Mouse (Mus musculus): ENCODE data around the gene Sugct. TPM values are rescaled to one million over a fixed set of nuclear protein-coding genes. Genes with fewer than 3 reads are reported as not detected.
"Not testable (repeated sequence)": the region's sequence is repeated elsewhere in the genome, so short reads cannot be mapped to it uniquely, and the experiment has no call there.

The Sugct gene
- polyA plus RNA-seq, 1 experiment from 2014 or later, result 2.7 TPM

DNA sequence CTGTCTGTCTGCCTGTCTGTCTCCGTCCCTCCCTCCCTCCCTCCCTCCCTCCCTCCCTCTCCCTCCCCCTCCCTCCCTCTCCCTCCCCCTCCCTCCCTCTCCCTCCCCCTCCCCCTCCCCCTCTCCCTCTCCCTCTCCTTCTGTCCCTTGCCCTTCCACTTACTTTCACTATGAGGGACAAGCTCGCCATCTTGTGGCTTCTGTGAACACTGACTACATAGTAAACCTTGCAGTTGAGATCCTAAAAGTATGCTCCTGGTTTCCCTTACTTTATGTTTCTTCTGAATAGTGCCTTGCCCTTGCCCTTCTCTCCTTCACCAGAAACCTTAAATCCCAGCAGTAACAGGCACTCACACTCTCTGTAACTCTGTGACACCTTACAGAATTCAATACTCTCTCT, 113.7 kb downstream of the Sugct start:
- no peak overlapping the region for H3K4me2 ChIP-seq (ENCODE audit: low read depth)
- DNase-seq (ENCODE audit: low spot score) (peak; percentile 20), ATAC-seq (ENCODE audit: insufficient read depth, low FRiP score, low TSS enrichment) (no peak)
- H3K9me3 ChIP-seq (ENCODE audit: control insufficient read depth, low read length), result no peaks in the 10 kb centered on the region
- no peaks in the 10 kb centered on the region for H3K27me3 ChIP-seq (ENCODE audit: control insufficient read depth, insufficient read depth, low read length)
- H3K4me1 ChIP-seq (ENCODE audit: control insufficient read depth, insufficient read depth, low read length), result no peaks in the 10 kb centered on the region
- H3K27ac ChIP-seq (ENCODE audit: low read depth, low read length), result no peak overlapping the region
- H3K4me3 ChIP-seq (ENCODE audit: low read depth, low read length), result no peak overlapping the region
- H3K36me3 ChIP-seq (ENCODE audit: control insufficient read depth, insufficient read depth, low read length), result no peaks in the 10 kb centered on the region
- H3K9ac ChIP-seq (ENCODE audit: low read length), result no peak overlapping the region
- 4% methylated on average over 2 of the region's 2 CpGs for WGBS

DNA sequence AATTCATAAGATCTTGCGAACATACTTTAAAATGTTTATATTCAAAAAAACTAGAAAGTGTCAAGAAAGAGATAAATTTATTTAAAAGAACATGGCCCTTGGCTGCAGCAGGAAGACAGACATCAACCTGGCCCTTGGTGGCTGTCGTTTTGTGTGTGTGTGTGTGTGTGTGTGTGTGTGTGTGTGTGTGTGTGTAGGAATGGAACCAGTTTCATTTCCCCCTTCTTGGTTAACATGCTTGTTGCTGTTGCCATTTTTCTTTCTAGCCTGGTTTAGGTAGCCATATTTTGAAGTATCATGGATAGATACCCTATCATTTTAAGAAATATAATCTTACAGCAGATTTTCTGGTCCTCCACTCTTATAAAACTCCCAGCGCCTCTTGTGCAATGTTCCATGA, 136.0 kb downstream of the Sugct start:
- Histone ChIP-seq H3K4me3 (ENCODE audit: low read depth, low read length) (no peak overlapping the region), H3K36me3 (ENCODE audit: control insufficient read depth, insufficient read depth, low read length) (no peaks in the 10 kb centered on the region), H3K4me1 (ENCODE audit: control insufficient read depth, insufficient read depth, low read length) (no peaks in the 10 kb centered on the region), H3K9me3 (ENCODE audit: control insufficient read depth, low read length) (no peaks in the 10 kb centered on the region), H3K27ac (ENCODE audit: low read depth, low read length) (no peak overlapping the region), H3K4me2 (ENCODE audit: low read depth) (no peak overlapping the region), H3K9ac (ENCODE audit: low read length) (no peak overlapping the region), H3K27me3 (ENCODE audit: control insufficient read depth, insufficient read depth, low read length) (no peaks in the 10 kb centered on the region)
- DNase-seq (ENCODE audit: low spot score) (no peak), ATAC-seq (ENCODE audit: insufficient read depth, low FRiP score, low TSS enrichment) (no peak)
- WGBS, result 97% methylated on average over 3 of the region's 3 CpGs

DNA sequence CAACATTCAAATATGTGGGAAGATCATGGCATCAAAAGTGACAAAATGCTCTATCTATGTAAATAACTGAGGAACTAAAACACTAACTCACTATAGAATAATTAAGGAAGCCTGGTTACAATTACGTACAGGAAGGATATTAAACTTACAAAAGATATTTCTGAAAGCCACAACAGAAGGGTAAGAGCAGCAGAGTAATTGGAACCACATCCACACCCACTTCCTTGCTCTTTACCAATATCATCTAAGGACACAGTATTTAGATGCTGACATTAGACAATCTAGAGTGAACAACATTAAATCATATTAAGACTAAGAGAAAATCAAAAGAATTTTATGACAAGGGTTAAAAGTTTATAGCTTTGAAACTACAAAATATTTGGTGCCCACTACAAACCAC, 159.0 kb downstream of the Sugct start:
- ATAC-seq (ENCODE audit: insufficient read depth, low FRiP score, low TSS enrichment) (no peak), DNase-seq (ENCODE audit: low spot score) (no peak)
- no peak overlapping the region for H3K9ac ChIP-seq (ENCODE audit: low read length)
- no peak overlapping the region for H3K4me3 ChIP-seq (ENCODE audit: low read depth, low read length)
- WGBS, result 85% methylated on average over 1 of the region's 1 CpGs
- H3K27ac ChIP-seq (ENCODE audit: low read depth, low read length), result no peak overlapping the region
- H3K27me3 ChIP-seq (ENCODE audit: control insufficient read depth, insufficient read depth, low read length), result no peaks in the 10 kb centered on the region
- no peak overlapping the region for H3K4me2 ChIP-seq (ENCODE audit: low read depth)
- H3K9me3 ChIP-seq (ENCODE audit: control insufficient read depth, low read length), result no peaks in the 10 kb centered on the region
- no peaks in the 10 kb centered on the region for H3K36me3 ChIP-seq (ENCODE audit: control insufficient read depth, insufficient read depth, low read length)
- no peaks in the 10 kb centered on the region for H3K4me1 ChIP-seq (ENCODE audit: control insufficient read depth, insufficient read depth, low read length)

DNA sequence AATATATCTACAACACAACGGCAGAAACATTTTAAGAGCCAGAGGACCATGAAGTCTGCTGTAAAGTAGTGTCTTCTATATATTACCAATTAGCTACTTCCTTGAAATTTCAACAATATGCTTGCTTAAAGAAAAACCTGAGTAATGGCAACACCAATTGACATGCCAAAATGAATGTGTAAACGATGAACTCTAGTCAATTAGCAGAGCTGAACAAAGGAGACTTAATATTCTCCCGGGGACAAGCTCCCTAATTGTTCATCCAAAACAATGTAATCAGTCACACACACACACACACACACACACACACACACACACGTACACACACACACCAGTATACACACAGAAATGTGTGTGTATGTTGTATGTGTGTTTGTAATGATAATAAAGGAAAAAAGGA, 160.5 kb downstream of the Sugct start:
- no peaks in the 10 kb centered on the region for H3K9me3 ChIP-seq (ENCODE audit: control insufficient read depth, low read length)
- H3K9ac ChIP-seq (ENCODE audit: low read length), result no peak overlapping the region
- DNase-seq (ENCODE audit: low spot score) (no peak), ATAC-seq (ENCODE audit: insufficient read depth, low FRiP score, low TSS enrichment) (no peak)
- no peaks in the 10 kb centered on the region for H3K36me3 ChIP-seq (ENCODE audit: control insufficient read depth, insufficient read depth, low read length)
- H3K4me2 ChIP-seq (ENCODE audit: low read depth), result no peak overlapping the region
- no peak overlapping the region for H3K4me3 ChIP-seq (ENCODE audit: low read depth, low read length)
- H3K27me3 ChIP-seq (ENCODE audit: control insufficient read depth, insufficient read depth, low read length), result no peaks in the 10 kb centered on the region
- no peak overlapping the region for H3K27ac ChIP-seq (ENCODE audit: low read depth, low read length)
- 71% methylated on average over 4 of the region's 4 CpGs for WGBS
- H3K4me1 ChIP-seq (ENCODE audit: control insufficient read depth, insufficient read depth, low read length), result no peaks in the 10 kb centered on the region

DNA sequence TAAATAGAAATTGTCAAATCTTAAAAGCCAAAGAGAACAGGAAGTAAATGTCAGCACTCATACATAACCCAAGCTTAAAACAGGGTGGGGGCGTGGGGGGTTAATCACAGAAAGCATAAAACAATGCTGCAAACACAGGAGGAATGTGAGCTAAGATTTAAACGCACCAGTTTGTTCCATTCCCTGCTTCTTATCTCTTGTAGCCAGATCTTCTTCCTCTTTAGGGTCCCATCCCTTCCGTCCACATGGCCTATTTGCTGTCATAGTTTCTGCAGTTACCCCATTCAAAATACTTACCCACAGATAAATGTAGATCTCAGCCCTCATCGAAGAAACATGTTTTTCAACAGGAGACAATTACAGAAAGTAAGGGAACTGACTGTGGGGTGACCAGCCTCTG, 160.9 kb downstream of the Sugct start:
- no peak overlapping the region for H3K9ac ChIP-seq (ENCODE audit: low read length)
- no peaks in the 10 kb centered on the region for H3K4me1 ChIP-seq (ENCODE audit: control insufficient read depth, insufficient read depth, low read length)
- no peak for ATAC-seq (ENCODE audit: insufficient read depth, low FRiP score, low TSS enrichment)
- no peaks in the 10 kb centered on the region for H3K27me3 ChIP-seq (ENCODE audit: control insufficient read depth, insufficient read depth, low read length)
- H3K9me3 ChIP-seq (ENCODE audit: control insufficient read depth, low read length), result no peaks in the 10 kb centered on the region
- H3K36me3 ChIP-seq (ENCODE audit: control insufficient read depth, insufficient read depth, low read length), result no peaks in the 10 kb centered on the region
- 77% methylated on average over 4 of the region's 4 CpGs for WGBS
- no peak for DNase-seq (ENCODE audit: low spot score)
- no peak overlapping the region for H3K4me3 ChIP-seq (ENCODE audit: low read depth, low read length)
- H3K4me2 ChIP-seq (ENCODE audit: low read depth), result no peak overlapping the region
- no peak overlapping the region for H3K27ac ChIP-seq (ENCODE audit: low read depth, low read length)

- no peak overlapping the region for H3K4me2 ChIP-seq (ENCODE audit: low read depth)
- H3K27ac ChIP-seq (ENCODE audit: low read depth, low read length), result no peak overlapping the region
- H3K36me3 ChIP-seq (ENCODE audit: control insufficient read depth, insufficient read depth, low read length), result no peaks in the 10 kb centered on the region
- 77% methylated on average over 4 of the region's 4 CpGs for WGBS
- no peak for DNase-seq (ENCODE audit: low spot score)
- H3K9ac ChIP-seq (ENCODE audit: low read length), result no peak overlapping the region
- no peak for ATAC-seq (ENCODE audit: insufficient read depth, low FRiP score, low TSS enrichment)
- H3K4me1 ChIP-seq (ENCODE audit: control insufficient read depth, insufficient read depth, low read length), result no peaks in the 10 kb centered on the region
- no peaks in the 10 kb centered on the region for H3K27me3 ChIP-seq (ENCODE audit: control insufficient read depth, insufficient read depth, low read length)
- H3K4me3 ChIP-seq (ENCODE audit: low read depth, low read length), result no peak overlapping the region
- H3K9me3 ChIP-seq (ENCODE audit: control insufficient read depth, low read length), result no peaks in the 10 kb centered on the region
Measured at GRCm38 (mm10) chr13:17511184-17511778, 184.1 kb downstream of the Sugct start.

- WGBS, result 61% methylated on average over 1 of the region's 1 CpGs
- Histone ChIP-seq H3K27me3 (ENCODE audit: control insufficient read depth, insufficient read depth, low read length) (no peaks in the 10 kb centered on the region), H3K9ac (ENCODE audit: low read length) (no peak overlapping the region), H3K36me3 (ENCODE audit: control insufficient read depth, insufficient read depth, low read length) (no peaks in the 10 kb centered on the region), H3K4me3 (ENCODE audit: low read depth, low read length) (no peak overlapping the region), H3K9me3 (ENCODE audit: control insufficient read depth, low read length) (no peaks in the 10 kb centered on the region), H3K4me2 (ENCODE audit: low read depth) (no peak overlapping the region), H3K27ac (ENCODE audit: low read depth, low read length) (no peak overlapping the region), H3K4me1 (ENCODE audit: control insufficient read depth, insufficient read depth, low read length) (no peaks in the 10 kb centered on the region)
- no peak for DNase-seq (ENCODE audit: low spot score)
- ATAC-seq (ENCODE audit: insufficient read depth, low FRiP score, low TSS enrichment), result no peak
Measured at GRCm38 (mm10) chr13:17494936-17495335, 200.4 kb downstream of the Sugct start.

DNA sequence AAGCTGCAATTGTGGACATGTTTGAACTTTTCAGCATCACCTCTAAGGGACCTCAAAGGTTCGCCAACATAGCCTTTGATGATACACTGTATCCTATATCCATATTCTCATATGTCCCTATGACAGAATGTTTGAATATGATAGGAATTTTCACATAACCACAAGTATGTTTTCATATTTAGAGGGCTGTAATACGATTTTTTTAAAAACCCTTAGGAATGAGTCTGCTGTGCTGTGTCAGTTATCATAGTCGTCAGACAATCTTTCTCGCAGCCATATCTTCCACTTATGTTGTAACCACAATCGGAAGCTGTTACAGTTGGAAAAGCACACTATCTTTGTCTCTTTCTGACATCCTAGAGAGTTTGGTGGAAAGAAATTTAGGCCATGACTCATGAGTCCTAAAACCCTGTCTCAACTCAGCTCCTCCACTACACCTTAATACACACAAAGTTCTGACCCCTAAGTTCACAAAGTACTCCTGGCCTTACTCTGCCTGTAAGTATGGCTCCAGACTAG, 201.2 kb downstream of the Sugct start:
- no peak overlapping the region for H3K4me3 ChIP-seq (ENCODE audit: low read depth, low read length)
- no peak overlapping the region for H3K9ac ChIP-seq (ENCODE audit: low read length)
- no peaks in the 10 kb centered on the region for H3K9me3 ChIP-seq (ENCODE audit: control insufficient read depth, low read length)
- 93% methylated on average over 5 of the region's 5 CpGs for WGBS
- H3K36me3 ChIP-seq (ENCODE audit: control insufficient read depth, insufficient read depth, low read length), result no peaks in the 10 kb centered on the region
- ATAC-seq (ENCODE audit: insufficient read depth, low FRiP score, low TSS enrichment) (no peak), DNase-seq (ENCODE audit: low spot score) (no peak)
- no peak overlapping the region for H3K27ac ChIP-seq (ENCODE audit: low read depth, low read length)
- no peaks in the 10 kb centered on the region for H3K27me3 ChIP-seq (ENCODE audit: control insufficient read depth, insufficient read depth, low read length)
- no peak overlapping the region for H3K4me2 ChIP-seq (ENCODE audit: low read depth)
- H3K4me1 ChIP-seq (ENCODE audit: control insufficient read depth, insufficient read depth, low read length), result no peaks in the 10 kb centered on the region

DNA sequence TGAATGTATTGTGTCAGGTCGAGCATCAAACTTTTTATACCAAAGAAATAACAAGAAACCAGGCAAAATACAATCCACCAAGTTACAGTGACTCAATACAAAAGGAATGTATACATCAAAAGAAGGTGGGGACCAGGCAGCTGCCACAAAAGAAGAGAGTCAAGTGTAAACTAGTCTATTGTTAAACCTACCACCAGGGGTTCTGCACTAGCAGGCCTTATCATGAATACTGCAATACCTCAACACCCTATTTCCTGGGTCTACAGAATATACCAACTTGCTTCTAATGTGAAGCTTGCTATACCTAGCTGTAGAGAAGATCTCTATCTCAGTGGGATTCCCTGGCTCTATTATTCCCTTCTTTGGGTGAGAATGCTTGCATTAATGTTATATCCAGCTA, 237.4 kb downstream of the Sugct start:
- not testable (repeated sequence) for ATAC-seq (ENCODE audit: insufficient read depth, low FRiP score, low TSS enrichment); DNase-seq (ENCODE audit: low spot score); H3K9ac ChIP-seq (ENCODE audit: low read length); H3K4me2 ChIP-seq (ENCODE audit: low read depth); H3K4me1 ChIP-seq (ENCODE audit: control insufficient read depth, insufficient read depth, low read length); H3K9me3 ChIP-seq (ENCODE audit: control insufficient read depth, low read length); H3K36me3 ChIP-seq (ENCODE audit: control insufficient read depth, insufficient read depth, low read length); H3K4me3 ChIP-seq (ENCODE audit: low read depth, low read length); H3K27me3 ChIP-seq (ENCODE audit: control insufficient read depth, insufficient read depth, low read length); H3K27ac ChIP-seq (ENCODE audit: low read depth, low read length)
- WGBS, result 46% methylated on average over 1 of the region's 1 CpGs
